Mouse (Mus musculus) ES-CJ7 (cell line): ENCODE measurements around the gene Pkdcc.

ENCODE experiments used
- DNase-seq: peaks from one replicate; pipeline ENCODE4 v3.0.0; 2011; ENCODE audit warnings: low read depth, low spot score

Pkdcc gene

GRCm38 (mm10) chr17:83212422-83212821, 2.7 kb upstream of the Pkdcc start:
- no peak for DNase-seq

- no peak for DNase-seq
Observed at GRCm38 (mm10) chr17:83213228-83213915, 1.7 kb upstream of the Pkdcc start.

GRCm38 (mm10) chr17:83214161-83214592, 915 bp upstream of the Pkdcc start:
- peak; percentile 69 for DNase-seq

- no peak for DNase-seq
Observed at GRCm38 (mm10) chr17:83215529-83216244, 595 bp downstream of the Pkdcc start.

- DNase-seq, result no peak
Observed at GRCm38 (mm10) chr17:83216251-83216919, 1.3 kb downstream of the Pkdcc start.

- no peak for DNase-seq
Observed at GRCm38 (mm10) chr17:83218189-83218588, 3.1 kb downstream of the Pkdcc start.

- no peak for DNase-seq
Observed at GRCm38 (mm10) chr17:83218722-83219121, 3.6 kb downstream of the Pkdcc start.

- no peak for DNase-seq
Observed at GRCm38 (mm10) chr17:83219351-83220287, 4.5 kb downstream of the Pkdcc start.

GRCm38 (mm10) chr17:83220954-83221538, 6.0 kb downstream of the Pkdcc start:
- no peak for DNase-seq

GRCm38 (mm10) chr17:83221611-83222500, 6.8 kb downstream of the Pkdcc start:
- DNase-seq, result no peak

GRCm38 (mm10) chr17:83222705-83223104, 7.6 kb downstream of the Pkdcc start:
- no peak for DNase-seq

GRCm38 (mm10) chr17:83224451-83224971, 9.4 kb downstream of the Pkdcc start:
- peak; percentile 27 for DNase-seq

GRCm38 (mm10) chr17:83226395-83226986, 11.4 kb downstream of the Pkdcc start:
- DNase-seq, result no peak

GRCm38 (mm10) chr17:83231357-83231756, 16.3 kb downstream of the Pkdcc start:
- DNase-seq, result peak; percentile 24

- no peak for DNase-seq
Observed at GRCm38 (mm10) chr17:83235227-83235626, 20.1 kb downstream of the Pkdcc start.

GRCm38 (mm10) chr17:83236202-83236601, 21.1 kb downstream of the Pkdcc start:
- no peak for DNase-seq

- no peak for DNase-seq
Observed at GRCm38 (mm10) chr17:83238123-83239058, 23.3 kb downstream of the Pkdcc start.

GRCm38 (mm10) chr17:83244502-83244901, 29.4 kb downstream of the Pkdcc start:
- DNase-seq, result no peak
